Mouse (Mus musculus) MEL (cell line): ENCODE results near the gene Hmgb1. TPM values are rescaled to one million over a fixed set of nuclear protein-coding genes. Genes with fewer than 3 reads are reported as not detected.

ENCODE experiments used
- DNase-seq: peaks from one replicate; pipeline ENCODE4 v3.0.0; 2011; ENCODE audit warnings: low read depth, low spot score
- H3K27ac ChIP-seq: 2 replicates; pipeline ENCODE4 v1.5.1; 2012; ENCODE audit warnings: low read depth, mild to moderate bottlenecking, control low read depth, low read length, moderate library complexity; ENCODE audit not compliant: control insufficient read depth
- H3K27me3 ChIP-seq, 2 experiments: fragments of 150-350 bp in 1 of 2; sonication (generic) in 1 of 2; 2 replicates each; pipeline ENCODE4 v1.6.1; 2012; ENCODE audit warnings: low read length in 2 of 2, mild to moderate bottlenecking in 2 of 2, improper control_type of control experiment in 1 of 2, moderate library complexity in 1 of 2; ENCODE audit not compliant: insufficient read depth in 2 of 2, control insufficient read depth in 1 of 2
- H3K36me3 ChIP-seq, 2 experiments: 2 replicates each; pipeline ENCODE4 v1.6.1; 2012 to 2014; ENCODE audit warnings: low read length in 2 of 2, improper control_type of control experiment in 1 of 2, inconsistent platforms in 1 of 2, mild to moderate bottlenecking in 1 of 2; ENCODE audit not compliant: insufficient read depth in 2 of 2, control insufficient read depth in 1 of 2
- H3K4me1 ChIP-seq, 2 experiments: fragments of 150-350 bp in 1 of 2; sonication (generic) in 1 of 2; 2 replicates each; pipeline ENCODE4 v1.6.1; 2012; ENCODE audit warnings: low read length in 2 of 2, improper control_type of control experiment in 1 of 2, mild to moderate bottlenecking in 1 of 2; ENCODE audit not compliant: insufficient read depth in 2 of 2, control insufficient read depth in 1 of 2
- H3K4me3 ChIP-seq, 2 experiments: fragments of 150-350 bp in 1 of 2; sonication (generic) in 1 of 2; 2 replicates each; pipeline ENCODE4 v1.5.1; 2012; ENCODE audit warnings: low read depth in 2 of 2, low read length in 2 of 2, mild to moderate bottlenecking in 2 of 2, moderate library complexity in 2 of 2, control low read depth in 1 of 2, improper control_type of control experiment in 1 of 2; ENCODE audit not compliant: control insufficient read depth in 1 of 2, insufficient read depth in 1 of 2
- H3K79me2 ChIP-seq: 2 replicates; pipeline ENCODE4 v1.6.1; 2012; ENCODE audit warnings: mild to moderate bottlenecking, low read length, moderate library complexity; ENCODE audit not compliant: control insufficient read depth, poor library complexity, insufficient read depth
- H3K9ac ChIP-seq: 2 replicates; pipeline ENCODE4 v1.6.1; 2012; ENCODE audit warnings: low read depth, mild to moderate bottlenecking, control low read depth, low read length, moderate library complexity; ENCODE audit not compliant: control insufficient read depth, poor library complexity, severe bottlenecking
- H3K9me3 ChIP-seq: fragments of 150-350 bp; sonication (generic); replicated peaks from 2 replicates; pipeline ENCODE4 v1.6.1; 2012; ENCODE audit warnings: mild to moderate bottlenecking, low read length, improper control_type of control experiment, moderate library complexity; ENCODE audit not compliant: insufficient read depth
- BHLHE40 ChIP-seq: IDR thresholded peaks from 2 replicates; pipeline ENCODE4 v1.6.1; 2012; ENCODE audit warnings: low read depth, mild to moderate bottlenecking, inconsistent platforms, low read length, improper control_type of control experiment, borderline replicate concordance
- CHD1 ChIP-seq: IDR thresholded peaks from 2 replicates; pipeline ENCODE4 v1.6.1; 2012; ENCODE audit warnings: low read depth, mild to moderate bottlenecking, inconsistent platforms, low read length, improper control_type of control experiment
- CHD2 ChIP-seq: IDR thresholded peaks from 2 replicates; pipeline ENCODE4 v1.6.1; 2011; ENCODE audit warnings: low read length, improper control_type of control experiment
- CTCF ChIP-seq, 3 experiments: IDR thresholded peaks in 2 of 3; conservative IDR thresholded peaks in 1 of 3; 2 replicates each; pipeline ENCODE4 v1.5.1; 2011 to 2012; ENCODE audit warnings: low read length in 3 of 3, low read depth in 2 of 3, mild to moderate bottlenecking in 2 of 3, improper control_type of control experiment in 1 of 3, inconsistent platforms in 1 of 3, mixed read lengths in 1 of 3, moderate library complexity in 1 of 3; ENCODE audit not compliant: control insufficient read depth in 1 of 3, insufficient read depth in 1 of 3, poor library complexity in 1 of 3, severe bottlenecking in 1 of 3
- ELF1 ChIP-seq: IDR thresholded peaks from 2 replicates; pipeline ENCODE4 v1.6.1; 2014; ENCODE audit warnings: low read depth, mild to moderate bottlenecking, inconsistent platforms, low read length, improper control_type of control experiment, moderate library complexity
- EP300 ChIP-seq, 2 experiments: IDR thresholded peaks; 2 replicates each; pipeline ENCODE4 v1.6.1; 2011; ENCODE audit warnings: improper control_type of control experiment in 2 of 2, low read length in 2 of 2, low read depth in 1 of 2, mild to moderate bottlenecking in 1 of 2
- ETS1 ChIP-seq: IDR thresholded peaks from 2 replicates; pipeline ENCODE4 v1.6.1; 2012; ENCODE audit warnings: low read depth, mild to moderate bottlenecking, inconsistent platforms, low read length, improper control_type of control experiment, moderate library complexity
- GABPA ChIP-seq: IDR thresholded peaks from 2 replicates; pipeline ENCODE4 v1.6.1; 2012; ENCODE audit warnings: low read depth, mild to moderate bottlenecking, inconsistent platforms, low read length, improper control_type of control experiment, moderate library complexity
- GATA1 ChIP-seq: IDR thresholded peaks from 2 replicates; pipeline ENCODE4 v1.6.1; 2011; ENCODE audit warnings: low read depth, low read length, improper control_type of control experiment
- HCFC1 ChIP-seq: IDR thresholded peaks from 2 replicates; pipeline ENCODE4 v1.6.1; 2012; ENCODE audit warnings: low read depth, mild to moderate bottlenecking, inconsistent platforms, low read length, improper control_type of control experiment, moderate library complexity
- JUND ChIP-seq: IDR thresholded peaks from 2 replicates; pipeline ENCODE4 v1.6.1; 2011; ENCODE audit warnings: low read depth, mild to moderate bottlenecking, improper control_type of control experiment, low read length
- KAT2A ChIP-seq: conservative IDR thresholded peaks from 2 replicates; pipeline ENCODE4 v1.6.1; 2012; ENCODE audit warnings: low read depth, low read length, improper control_type of control experiment, inconsistent platforms
- MAFK ChIP-seq: IDR thresholded peaks from 2 replicates; pipeline ENCODE4 v1.6.1; 2011; ENCODE audit warnings: low read depth, mild to moderate bottlenecking, low read length, improper control_type of control experiment, borderline replicate concordance
- MAX ChIP-seq: IDR thresholded peaks from 2 replicates; pipeline ENCODE4 v1.6.1; 2011; ENCODE audit warnings: low read length, improper control_type of control experiment
- MXI1 ChIP-seq: IDR thresholded peaks from 2 replicates; pipeline ENCODE4 v1.6.1; 2011; ENCODE audit warnings: mild to moderate bottlenecking, low read depth, low read length, improper control_type of control experiment
- MYB ChIP-seq: IDR thresholded peaks from 2 replicates; pipeline ENCODE4 v1.6.1; 2011; ENCODE audit warnings: mild to moderate bottlenecking, low read depth, low read length, improper control_type of control experiment
- MYC ChIP-seq: IDR thresholded peaks from 2 replicates; pipeline ENCODE4 v1.6.1; 2011; ENCODE audit warnings: low read depth, mild to moderate bottlenecking, low read length, improper control_type of control experiment, moderate library complexity
- NELFE ChIP-seq: IDR thresholded peaks from 2 replicates; pipeline ENCODE4 v1.6.1; 2011; ENCODE audit warnings: low read depth, low read length, improper control_type of control experiment
- POLR2A ChIP-seq, 2 experiments: IDR thresholded peaks; 2 replicates each; pipeline ENCODE4 v1.6.1; 2011 to 2012; ENCODE audit warnings: low read length in 2 of 2, mild to moderate bottlenecking in 2 of 2, control low read depth in 1 of 2, improper control_type of control experiment in 1 of 2, low read depth in 1 of 2, moderate library complexity in 1 of 2; ENCODE audit not compliant: control insufficient read depth in 1 of 2, insufficient read depth in 1 of 2, poor library complexity in 1 of 2
- POLR2AphosphoS2 ChIP-seq: IDR thresholded peaks from 2 replicates; pipeline ENCODE4 v1.6.1; 2011; ENCODE audit warnings: low read length, improper control_type of control experiment
- RCOR1 ChIP-seq: IDR thresholded peaks from 2 replicates; pipeline ENCODE4 v1.6.1; 2012; ENCODE audit warnings: low read depth, mild to moderate bottlenecking, inconsistent platforms, low read length, improper control_type of control experiment
- SIN3A ChIP-seq: IDR thresholded peaks from 2 replicates; pipeline ENCODE4 v1.6.1; 2012; ENCODE audit warnings: low read length, improper control_type of control experiment, inconsistent platforms
- SMC3 ChIP-seq: IDR thresholded peaks from 2 replicates; pipeline ENCODE4 v1.6.1; 2011; ENCODE audit warnings: low read depth, low read length, improper control_type of control experiment
- TAL1 ChIP-seq: IDR thresholded peaks from 2 replicates; pipeline ENCODE4 v1.6.1; 2012; ENCODE audit warnings: mild to moderate bottlenecking, inconsistent platforms, low read length, moderate library complexity, mixed read lengths
- TBP ChIP-seq: IDR thresholded peaks from 2 replicates; pipeline ENCODE4 v1.8.0; 2011; ENCODE audit warnings: low read depth, low read length, improper control_type of control experiment
- USF1 ChIP-seq: IDR thresholded peaks from 2 replicates; pipeline ENCODE4 v1.6.1; 2014; ENCODE audit warnings: low read depth, mild to moderate bottlenecking, inconsistent platforms, low read length, improper control_type of control experiment, moderate library complexity
- USF2 ChIP-seq, 2 experiments: IDR thresholded peaks; 2 replicates each; pipeline ENCODE4 v1.6.1; 2011 to 2012; ENCODE audit warnings: improper control_type of control experiment in 2 of 2, low read length in 2 of 2, borderline replicate concordance in 1 of 2, inconsistent platforms in 1 of 2, low read depth in 1 of 2, mild to moderate bottlenecking in 1 of 2; ENCODE audit not compliant: insufficient read depth in 1 of 2
- ZC3H11A ChIP-seq: IDR thresholded peaks from 2 replicates; pipeline ENCODE4 v1.6.1; 2012; ENCODE audit warnings: low read depth, mild to moderate bottlenecking, inconsistent platforms, low read length, improper control_type of control experiment
- ZKSCAN1 ChIP-seq: IDR thresholded peaks from 2 replicates; pipeline ENCODE4 v1.6.1; 2012; ENCODE audit warnings: low read depth, mild to moderate bottlenecking, inconsistent platforms, low read length, improper control_type of control experiment, moderate library complexity
- ZMIZ1 ChIP-seq: IDR thresholded peaks from 2 replicates; pipeline ENCODE4 v1.6.1; 2012; ENCODE audit warnings: low read depth, mild to moderate bottlenecking, inconsistent platforms, low read length, improper control_type of control experiment, moderate library complexity
- polyA plus RNA-seq, 2 experiments: library from polyadenylated mRNA; stranded (reverse) in 1 of 2; unstranded in 1 of 2; fragments of >175 nt in 1 of 2; fragments of >200 nt in 1 of 2; gene quantifications; 2 replicates each; pipeline versions ENCODE4 v1.2.1 to v1.2.4; 2012; ENCODE audit warnings: low replicate concordance in 2 of 2, low read depth in 1 of 2; ENCODE audit not compliant: insufficient read length in 2 of 2, insufficient read depth in 1 of 2, missing spikeins in 1 of 2
- total RNA-seq: library from RNA; depleted of rRNA; stranded (reverse); fragments of 300-350 nt; gene quantifications from 2 replicates; pipeline ENCODE4 v1.2.3, GENCODE M21; 2012

Hmgb1 gene
- total and polyA plus RNA-seq, 3 experiments, result 600 to 678 TPM; not detected in 1

GRCm38 (mm10) chr5:149068247-149068740 is 116.0 kb downstream of the Hmgb1 start (continued):
- TF ChIP-seq RCOR1 (peak; percentile 48), SMC3 (no peak; the same call in 1 of the 2 replicates), USF2 (IDR thresholded peaks at IDR 0.05; ENCODE audit: borderline replicate concordance in 1 of 2, insufficient read depth in 1 of 2, low read depth in 1 of 2, low read length in 2 of 2) (no peak), POLR2A (IDR thresholded peaks at IDR 0.05; ENCODE audit: control insufficient read depth in 1 of 2, insufficient read depth in 1 of 2, low read depth in 1 of 2, low read length in 2 of 2, poor library complexity in 1 of 2) (peak; percentile 12 to 59; a peak in 1 of 4 replicates), MYC (0 out of 2 replicates have a peak, but pooled peaks have one; percentile 14), TAL1 (no peak), JUND (no peak)
- TF ChIP-seq, all 39 proteins: peak for 8

- peak; percentile 74 for DNase-seq
- no peaks in the 10 kb centered on the region for H3K9me3 ChIP-seq
- H3K9ac ChIP-seq, result peak overlapping the region; percentile 75
- H3K4me1 ChIP-seq, result peaks cover 0 to 8% of the 10 kb centered on the region in 2 experiments; a peak in 2 of 4 replicates
- no peaks in the 10 kb centered on the region; the same call in 1 of the 2 replicates for H3K79me2 ChIP-seq
- H3K36me3 ChIP-seq, result no peaks in the 10 kb centered on the region
- H3K27ac ChIP-seq, result peak overlapping the region; percentile 81
- H3K4me3 ChIP-seq, result peak overlapping the region; percentile 67 to 73
- TF ChIP-seq ETS1, result peak; percentile 48; the same call in 1 of the 2 replicates
- peak; percentile 47; the same call in 1 of the 2 replicates for TF ChIP-seq GATA1
- TF ChIP-seq MAX, result peak; percentile 84
- TF ChIP-seq HCFC1, result peak; percentile 14; the same call in 1 of the 2 replicates
- peak; percentile 16; the same call in 1 of the 2 replicates for TF ChIP-seq NELFE
- no peak for TF ChIP-seq CHD1
- peak; percentile 82; the same call in 1 of the 2 replicates for TF ChIP-seq MXI1
- no peak for TF ChIP-seq CHD2
- TF ChIP-seq POLR2AphosphoS2, result 0 out of 2 replicates have a peak, but pooled peaks have one; percentile 22
- 0 out of 2 replicates have a peak, but pooled peaks have one; percentile 16 for TF ChIP-seq MYB
- no peak for TF ChIP-seq BHLHE40
- TF ChIP-seq JUND, result no peak
- peak; percentile 25; the same call in 1 of the 2 replicates for TF ChIP-seq ZMIZ1
- TF ChIP-seq CTCF (IDR thresholded peaks at IDR 0.05 in 2 of 3, conservative IDR thresholded peaks at IDR 0.05 in 1 of 3; ENCODE audit: control insufficient read depth in 1 of 3, insufficient read depth in 1 of 3, low read depth in 2 of 3, low read length in 3 of 3, poor library complexity in 1 of 3, severe bottlenecking in 1 of 3), result no peak
- no peak for TF ChIP-seq ZC3H11A
- TF ChIP-seq RCOR1, result peak; percentile 53
- no peak for TF ChIP-seq MAFK
- TF ChIP-seq KAT2A, result no peak
- TF ChIP-seq TBP, result no peak
- TF ChIP-seq USF1, result peak; percentile 94
- no peak for TF ChIP-seq ZKSCAN1
- TF ChIP-seq EP300 (IDR thresholded peaks at IDR 0.05; ENCODE audit: low read depth in 1 of 2, low read length in 2 of 2), result peak in 1 of 2 experiments; percentile 10; a peak in 1 of 4 replicates
- no peak for TF ChIP-seq GABPA
- TF ChIP-seq POLR2A (IDR thresholded peaks at IDR 0.05; ENCODE audit: control insufficient read depth in 1 of 2, insufficient read depth in 1 of 2, low read depth in 1 of 2, low read length in 2 of 2, poor library complexity in 1 of 2), result peak in 1 of 2 experiments; percentile 39; a peak in 2 of 4 replicates
- no peak; the same call in 1 of the 2 replicates for TF ChIP-seq SIN3A
- peak; percentile 14 to 78; a peak in 2 of 4 replicates for TF ChIP-seq USF2 (IDR thresholded peaks at IDR 0.05; ENCODE audit: borderline replicate concordance in 1 of 2, insufficient read depth in 1 of 2, low read depth in 1 of 2, low read length in 2 of 2)
- peak; percentile 40; the same call in 1 of the 2 replicates for TF ChIP-seq ELF1
- H3K27me3 ChIP-seq, result no peaks in the 10 kb centered on the region
These were observed 116.8 kb downstream of the Hmgb1 start for GRCm38 (mm10) chr5:149067501-149067961.
